Mouse (Mus musculus) cerebellum, adult 2 months (tissue): Measurements from ENCODE around the gene Zbtb7b.

ENCODE experiments used
- CTCF ChIP-seq: fragments of 200-500 bp; IDR thresholded peaks from 2 replicates; pipeline ENCODE4 v1.5.1; 2011; ENCODE audit warnings: low read depth, mild to moderate bottlenecking, control low read depth, low read length, moderate library complexity, borderline replicate concordance; ENCODE audit not compliant: insufficient read depth
- POLR2A ChIP-seq: fragments of 200-500 bp; IDR thresholded peaks from 2 replicates; pipeline ENCODE4 v1.6.1; 2011; ENCODE audit warnings: low read length, control low read depth, borderline replicate concordance; ENCODE audit not compliant: insufficient read depth

DNA sequence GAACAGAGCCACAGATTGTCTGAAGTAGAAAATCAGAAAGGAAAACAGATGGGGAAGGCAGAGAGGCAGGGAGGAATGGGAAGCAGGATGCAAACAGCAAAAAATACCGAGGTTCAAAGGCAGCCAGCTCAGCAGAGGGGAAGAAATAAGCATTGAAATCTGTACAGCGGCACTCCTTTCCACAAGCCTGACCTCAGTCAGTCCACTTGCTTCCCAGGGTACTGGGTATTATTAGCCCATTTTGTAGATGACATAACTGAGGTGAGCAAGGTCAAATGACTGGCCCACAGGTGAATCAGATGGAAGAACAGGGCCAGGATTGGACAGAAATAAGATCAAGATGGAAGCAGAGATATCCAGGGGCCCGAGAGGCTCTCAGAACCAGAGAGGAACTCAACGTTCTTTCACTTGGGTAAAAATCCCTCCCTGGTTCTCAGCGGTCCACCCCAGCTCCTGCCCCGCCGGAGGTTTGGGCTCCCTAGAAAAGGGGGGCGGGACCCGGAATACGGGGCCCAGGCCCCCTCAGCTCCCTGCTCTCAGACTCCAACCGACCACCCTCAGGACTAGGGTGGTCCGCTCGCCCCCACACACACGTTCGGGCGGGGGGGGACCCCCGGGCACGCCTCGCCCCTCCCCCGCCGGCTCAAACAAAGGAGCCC lies 57.4 kb downstream of the Zbtb7b start:
- no peak for TF ChIP-seq CTCF
- TF ChIP-seq POLR2A: no peak
